Mouse (Mus musculus) liver, embryonic 14.5 days (tissue): Measurements from ENCODE around the gene Coro1c.
A peak's percentile ranks its signal among the peaks of the same experiment; 100 is the strongest.

Experiments used
- CTCF ChIP-seq: IDR thresholded peaks from 2 replicates; pipeline ENCODE4 v1.5.1; 2016; ENCODE audit warnings: antibody characterized with exemption, low read depth, control low read depth
- EP300 ChIP-seq: IDR thresholded peaks from 2 replicates; pipeline ENCODE4 v1.6.1; 2016; ENCODE audit warnings: antibody characterized with exemption, low read depth

DNA sequence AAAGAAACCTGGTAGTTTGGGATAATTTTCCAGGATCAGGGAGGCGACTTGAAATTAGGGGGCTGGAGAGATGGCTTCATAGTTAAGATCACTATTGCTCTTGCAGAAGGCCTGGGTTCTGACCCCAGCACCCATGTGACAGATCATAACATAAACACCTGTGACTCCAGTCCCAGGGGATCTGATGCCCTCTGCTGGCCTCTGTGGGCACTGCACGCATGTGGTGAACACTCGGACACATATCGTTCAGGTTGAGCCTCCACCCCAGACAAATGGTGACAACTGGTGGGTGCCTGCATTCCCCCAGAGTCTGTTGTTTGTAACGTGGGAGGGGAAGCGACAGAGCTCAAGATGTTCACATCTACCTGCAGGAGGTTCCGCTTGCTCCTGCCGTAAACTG lies 47.3 kb downstream of the Coro1c start:
- TF ChIP-seq CTCF (peak; percentile 90), EP300 (no peak)
